Comparison of ENCODE assay signal across 19 mouse cellular contexts in the genomic region with DNA sequence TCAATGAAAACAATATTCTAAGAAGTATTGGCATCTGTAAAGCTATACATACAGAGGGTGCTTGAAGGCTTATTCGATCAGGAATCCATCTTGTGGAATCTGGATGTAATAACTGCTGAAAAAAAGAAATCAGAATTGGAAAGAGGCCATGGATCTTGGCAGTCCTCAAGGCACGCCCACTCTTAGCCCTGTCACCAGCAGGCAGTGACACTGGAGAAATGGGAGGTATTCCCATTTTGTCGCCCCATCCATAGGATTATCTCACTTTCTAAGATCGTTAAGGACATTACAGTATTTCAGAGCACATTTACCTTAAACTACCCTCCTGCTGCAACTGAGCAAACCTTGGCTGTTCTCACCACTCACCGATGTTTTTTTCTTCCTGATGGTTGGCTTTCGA.
"Had no signal": no experiment of that assay in that cellular context is flagged by ENCODE, and none has a peak within 500 bp of the region (broad histone marks: within the 10 kb centered on the region; RNA-seq: fewer than 3 reads in every experiment).

No protein-coding gene starts in this region.

- H3K4me2 ChIP-seq: limb, embryonic 12.5 days; liver, embryonic 13.5 days; lung, embryonic 15.5 days; midbrain, embryonic 11.5 days; neural tube, embryonic 13.5 days had no signal

- H3K9me3 ChIP-seq: limb, embryonic 12.5 days; lung, embryonic 15.5 days; neural tube, embryonic 13.5 days had no signal

- H3K4me1 ChIP-seq: limb, embryonic 12.5 days; liver, embryonic 13.5 days; lung, embryonic 15.5 days; megakaryocyte, embryonic 14.5 days; neural tube, embryonic 13.5 days had no signal

- H3K27ac ChIP-seq: limb, embryonic 12.5 days; liver, embryonic 13.5 days; lung, embryonic 15.5 days; macrophage; neural tube, embryonic 13.5 days; stomach, postnatal 0 days had no signal

- H3K27me3 ChIP-seq: limb, embryonic 12.5 days; liver, embryonic 13.5 days; lung, embryonic 15.5 days; megakaryocyte, embryonic 14.5 days; neural tube, embryonic 13.5 days had no signal

- H3K36me3 ChIP-seq: limb, embryonic 12.5 days; liver, embryonic 13.5 days; lung, embryonic 15.5 days; neural tube, embryonic 13.5 days had no signal

- DNase-seq: kidney, adult 8-10 months; kidney, postnatal 25 days; liver; liver, embryonic 13.5 days; liver, postnatal 0 days; lung, postnatal 14 days; retina, postnatal 1 day; right cerebral cortex, postnatal 14 days; thymus, adult 18-20 months; thymus, postnatal 14 days had no signal

- H3K9ac ChIP-seq: limb, embryonic 12.5 days; liver, embryonic 13.5 days; liver, postnatal 0 days; lung, embryonic 15.5 days; neural tube, embryonic 13.5 days had no signal

- H3K4me3 ChIP-seq: limb, embryonic 12.5 days; liver, embryonic 13.5 days; lung, embryonic 15.5 days; megakaryocyte, embryonic 14.5 days; neural tube, embryonic 13.5 days had no signal

- ATAC-seq: intestine, embryonic 16.5 days; liver, postnatal 0 days; midbrain, embryonic 16.5 days had no signal
